Mouse (Mus musculus): ENCODE results near the gene Cela2a.
A peak's percentile ranks its signal among the peaks of the same experiment; 100 is the strongest.

Gene Cela2a

GRCm38 (mm10) chr4:141826060-141826459 lies at the start of gene Cela2a:
Cela2a (minus strand) TSS chr4:141826160.
- DNase-seq = no peak

- no peak for DNase-seq
These were observed 49.6 kb upstream of the Cela2a start for GRCm38 (mm10) chr4:141875481-141876108.

GRCm38 (mm10) chr4:141874601-141875460 lies 48.9 kb upstream of the Cela2a start, which contains the start of gene Efhd2:
Efhd2 (minus strand) TSS chr4:141874920.
- peak; percentile 92 for DNase-seq

GRCm38 (mm10) chr4:141874111-141874600 lies 48.2 kb upstream of the Cela2a start:
- no peak for DNase-seq

GRCm38 (mm10) chr4:141872977-141873376 lies 47.0 kb upstream of the Cela2a start:
- peak; percentile 57 for DNase-seq

GRCm38 (mm10) chr4:141871909-141872308 lies 45.9 kb upstream of the Cela2a start:
- no peak for DNase-seq

GRCm38 (mm10) chr4:141871333-141871725 lies 45.4 kb upstream of the Cela2a start:
- DNase-seq = no peak

GRCm38 (mm10) chr4:141870666-141871332 lies 44.8 kb upstream of the Cela2a start:
- DNase-seq = peak; percentile 57

GRCm38 (mm10) chr4:141869436-141870215 lies 43.7 kb upstream of the Cela2a start:
- no peak for DNase-seq

GRCm38 (mm10) chr4:141868051-141868450 lies 42.1 kb upstream of the Cela2a start:
- DNase-seq = no peak

- DNase-seq = peak; percentile 71
These were observed 41.5 kb upstream of the Cela2a start for GRCm38 (mm10) chr4:141867498-141867897.

GRCm38 (mm10) chr4:141866933-141867490 lies 41.1 kb upstream of the Cela2a start:
- DNase-seq = peak; percentile 46

- no peak for DNase-seq
These were observed 39.6 kb upstream of the Cela2a start for GRCm38 (mm10) chr4:141865600-141865999.

- DNase-seq = no peak
These were observed 39.0 kb upstream of the Cela2a start for GRCm38 (mm10) chr4:141865006-141865405.

- no peak for DNase-seq
These were observed 38.5 kb upstream of the Cela2a start for GRCm38 (mm10) chr4:141864506-141864905.

GRCm38 (mm10) chr4:141863726-141864280 lies 37.8 kb upstream of the Cela2a start:
- no peak for DNase-seq

GRCm38 (mm10) chr4:141862867-141863266 lies 36.9 kb upstream of the Cela2a start:
- DNase-seq = no peak

GRCm38 (mm10) chr4:141861591-141862295 lies 35.8 kb upstream of the Cela2a start:
- DNase-seq = peak; percentile 34

GRCm38 (mm10) chr4:141860246-141860841 lies 34.4 kb upstream of the Cela2a start:
- no peak for DNase-seq

- DNase-seq = no peak
These were observed 33.4 kb upstream of the Cela2a start for GRCm38 (mm10) chr4:141859351-141859750.

- no peak for DNase-seq
These were observed 32.5 kb upstream of the Cela2a start for GRCm38 (mm10) chr4:141858501-141858900.

All from lung, postnatal 10 days (tissue).